Mouse (Mus musculus): ENCODE results near the gene Clint1. TPM values are rescaled to one million over a fixed set of nuclear protein-coding genes. Genes with fewer than 3 reads are reported as not detected.

Clint1 gene
- 23.7 and 25.6 TPM in 2 replicates for polyA plus RNA-seq (2011; ENCODE audit: insufficient read depth, insufficient read length, low replicate concordance, missing spikeins)

- under 1% methylated on average over 57 of the region's 57 CpGs for WGBS
- Histone ChIP-seq H3K27ac (ENCODE audit: control insufficient read depth, insufficient read depth, low read depth, low read length, poor library complexity) (peak within 1 kb of the TSS; percentile 98), H3K4me3 (replicated peaks; ENCODE audit: control insufficient read depth, low read depth, low read length) (peak within 1 kb of the TSS; percentile 97), H3K4me1 (ENCODE audit: control insufficient read depth, insufficient read depth, low read length) (peaks cover 12% of the 10 kb centered on the region)
- no peak for TF ChIP-seq CTCF (IDR thresholded peaks at IDR 0.05; ENCODE audit: control insufficient read depth, insufficient read depth, low read length)
- peak; percentile 79; the same call in 1 of the 2 replicates for TF ChIP-seq POLR2A (IDR thresholded peaks at IDR 0.05; ENCODE audit: borderline replicate concordance, control insufficient read depth, low read depth, low read length)
Measured at GRCm38 (mm10) chr11:45851516-45852123, at the start of gene Clint1. Gene Clint1 (plus strand): TSS chr11:45852051.

- TF ChIP-seq CTCF (IDR thresholded peaks at IDR 0.05; ENCODE audit: control insufficient read depth, insufficient read depth, low read length) (no peak), POLR2A (IDR thresholded peaks at IDR 0.05; ENCODE audit: borderline replicate concordance, control insufficient read depth, low read depth, low read length) (no peak)
- WGBS: 85% methylated on average over 4 of the region's 4 CpGs
- Histone ChIP-seq H3K27ac (ENCODE audit: control insufficient read depth, insufficient read depth, low read depth, low read length, poor library complexity) (no peak overlapping the region), H3K4me3 (replicated peaks; ENCODE audit: control insufficient read depth, low read depth, low read length) (no peak overlapping the region), H3K4me1 (ENCODE audit: control insufficient read depth, insufficient read depth, low read length) (peaks cover 2% of the 10 kb centered on the region; the same call in 1 of the 2 replicates)
Measured at GRCm38 (mm10) chr11:45804068-45804467, 47.8 kb upstream of the Clint1 start.

DNA sequence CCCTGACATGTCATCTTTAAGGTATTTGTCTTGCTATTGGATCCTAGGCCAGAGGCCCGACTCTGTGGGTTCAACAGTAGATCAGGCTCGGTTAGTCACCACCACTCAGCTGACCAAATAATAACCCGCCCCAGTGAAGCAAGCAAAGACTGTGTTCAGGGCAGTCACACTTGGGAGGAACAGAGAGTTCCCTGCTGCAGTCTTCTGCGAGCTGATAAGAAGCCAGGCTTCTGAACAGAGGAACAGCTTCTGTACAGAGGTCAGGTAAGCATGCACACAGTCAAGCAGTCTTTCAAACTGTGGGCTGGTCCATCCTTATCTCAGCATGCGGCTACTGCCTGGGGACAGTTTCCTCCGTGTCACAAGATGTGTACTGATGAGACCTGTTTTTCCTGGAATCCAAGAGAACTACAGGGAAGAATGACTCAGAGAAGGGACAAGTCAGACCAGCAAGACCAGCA lies 46.5 kb upstream of the Clint1 start:
- H3K4me1 ChIP-seq (ENCODE audit: control insufficient read depth, insufficient read depth, low read length): peaks cover 4% of the 10 kb centered on the region; the same call in 1 of the 2 replicates
- 44% methylated on average over 6 of the region's 6 CpGs for WGBS
- no peak for TF ChIP-seq CTCF (IDR thresholded peaks at IDR 0.05; ENCODE audit: control insufficient read depth, insufficient read depth, low read length)
- TF ChIP-seq POLR2A (IDR thresholded peaks at IDR 0.05; ENCODE audit: borderline replicate concordance, control insufficient read depth, low read depth, low read length): no peak
- peak overlapping the region; percentile 24; the same call in 1 of the 2 replicates for H3K27ac ChIP-seq (ENCODE audit: control insufficient read depth, insufficient read depth, low read depth, low read length, poor library complexity)
- no peak overlapping the region for H3K4me3 ChIP-seq (replicated peaks; ENCODE audit: control insufficient read depth, low read depth, low read length)

GRCm38 (mm10) chr11:45805810-45806209 lies 46.0 kb upstream of the Clint1 start:
- TF ChIP-seq CTCF (IDR thresholded peaks at IDR 0.05; ENCODE audit: control insufficient read depth, insufficient read depth, low read length) (no peak), POLR2A (IDR thresholded peaks at IDR 0.05; ENCODE audit: borderline replicate concordance, control insufficient read depth, low read depth, low read length) (no peak)
- no peak overlapping the region for H3K27ac ChIP-seq (ENCODE audit: control insufficient read depth, insufficient read depth, low read depth, low read length, poor library complexity)

DNA sequence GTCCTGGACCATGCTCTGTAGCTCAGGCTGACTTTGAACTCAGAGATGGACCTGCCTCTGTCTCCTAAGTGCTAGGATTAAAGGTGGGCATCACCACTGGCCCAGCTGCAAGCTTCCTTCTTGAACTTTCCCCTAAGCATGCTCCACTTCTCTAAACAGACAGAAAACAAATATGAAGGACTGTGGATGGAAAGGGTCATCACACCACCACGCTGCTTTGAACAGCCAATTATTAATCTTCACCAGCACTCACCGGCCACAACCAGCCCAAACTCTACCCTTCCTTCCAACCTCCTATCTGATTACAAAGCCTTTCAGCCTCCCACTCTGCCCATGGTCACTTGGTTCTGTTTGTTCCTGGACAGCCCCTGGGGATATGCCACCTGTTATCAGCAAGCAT lies 45.6 kb upstream of the Clint1 start:
- no peak overlapping the region for H3K4me3 ChIP-seq (replicated peaks; ENCODE audit: control insufficient read depth, low read depth, low read length)
- H3K27ac ChIP-seq (ENCODE audit: control insufficient read depth, insufficient read depth, low read depth, low read length, poor library complexity): no peak overlapping the region; the same call in 1 of the 2 replicates
- H3K4me1 ChIP-seq (ENCODE audit: control insufficient read depth, insufficient read depth, low read length): peaks cover 4% of the 10 kb centered on the region; the same call in 1 of the 2 replicates

More at GRCm38 (mm10) chr11:45805810-45806209, 46.0 kb upstream of the Clint1 start:
- Histone ChIP-seq H3K4me1 (ENCODE audit: control insufficient read depth, insufficient read depth, low read length) (peaks cover 4% of the 10 kb centered on the region; the same call in 1 of the 2 replicates), H3K4me3 (replicated peaks; ENCODE audit: control insufficient read depth, low read depth, low read length) (no peak overlapping the region)
- 74% methylated on average over 2 of the region's 2 CpGs for whole genome bisulfite sequencing

DNA sequence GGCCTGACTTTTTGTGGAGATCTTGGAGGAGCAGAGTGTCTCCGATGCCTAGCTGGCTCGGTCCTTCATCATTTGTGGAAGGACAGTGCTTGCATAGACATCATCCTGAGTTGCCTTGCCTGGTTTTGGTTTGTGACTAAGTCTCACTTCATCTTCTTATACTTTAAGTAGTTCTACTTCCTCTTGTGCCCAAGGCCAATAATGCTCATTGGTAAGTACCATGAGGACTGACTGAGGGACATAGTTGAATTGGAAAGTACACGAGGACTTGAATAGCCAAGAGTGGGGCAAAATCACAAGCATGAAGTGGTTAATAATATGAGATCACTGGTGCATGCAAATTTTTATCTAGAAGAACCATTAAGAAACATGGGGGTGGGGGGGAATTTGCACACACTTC lies 45.0 kb upstream of the Clint1 start:
- Histone ChIP-seq H3K4me1 (ENCODE audit: control insufficient read depth, insufficient read depth, low read length) (peaks cover 4% of the 10 kb centered on the region; the same call in 1 of the 2 replicates), H3K4me3 (replicated peaks; ENCODE audit: control insufficient read depth, low read depth, low read length) (no peak overlapping the region), H3K27ac (ENCODE audit: control insufficient read depth, insufficient read depth, low read depth, low read length, poor library complexity) (peak overlapping the region; percentile 40; the same call in 1 of the 2 replicates)
- TF ChIP-seq CTCF (IDR thresholded peaks at IDR 0.05; ENCODE audit: control insufficient read depth, insufficient read depth, low read length): no peak
- no peak for TF ChIP-seq POLR2A (IDR thresholded peaks at IDR 0.05; ENCODE audit: borderline replicate concordance, control insufficient read depth, low read depth, low read length)
- 63% methylated on average over 3 of the region's 3 CpGs for WGBS

More for the DNA sequence above, 45.6 kb upstream of the Clint1 start:
- TF ChIP-seq CTCF (IDR thresholded peaks at IDR 0.05; ENCODE audit: control insufficient read depth, insufficient read depth, low read length) (no peak), POLR2A (IDR thresholded peaks at IDR 0.05; ENCODE audit: borderline replicate concordance, control insufficient read depth, low read depth, low read length) (no peak)
- WGBS: 74% methylated on average over 2 of the region's 2 CpGs

DNA sequence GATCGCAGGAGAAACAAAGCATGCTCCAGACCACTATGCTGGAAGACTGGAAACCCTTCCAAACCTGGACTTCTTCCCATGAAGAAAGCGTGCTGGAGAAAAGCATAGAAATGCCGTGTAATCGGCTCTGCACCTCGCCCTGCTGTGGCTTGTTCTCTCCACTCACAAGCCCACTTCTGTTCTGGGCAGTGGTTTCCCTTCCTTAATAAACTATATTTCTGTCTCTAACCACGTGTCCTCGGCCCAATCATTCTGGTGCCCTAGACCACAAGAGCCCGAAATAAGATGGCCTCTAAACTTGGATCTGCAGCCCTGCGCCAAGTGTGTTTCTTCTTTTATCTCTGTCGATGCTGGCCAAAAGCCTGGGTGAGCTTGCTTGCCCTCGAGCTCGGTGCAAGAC lies 44.0 kb upstream of the Clint1 start:
- WGBS: 27% methylated on average over 12 of the region's 12 CpGs
- no peak overlapping the region for H3K4me3 ChIP-seq (replicated peaks; ENCODE audit: control insufficient read depth, low read depth, low read length)
- peak overlapping the region; percentile 15; the same call in 1 of the 2 replicates for H3K27ac ChIP-seq (ENCODE audit: control insufficient read depth, insufficient read depth, low read depth, low read length, poor library complexity)
- peaks cover 4% of the 10 kb centered on the region; the same call in 1 of the 2 replicates for H3K4me1 ChIP-seq (ENCODE audit: control insufficient read depth, insufficient read depth, low read length)
- TF ChIP-seq POLR2A (IDR thresholded peaks at IDR 0.05; ENCODE audit: borderline replicate concordance, control insufficient read depth, low read depth, low read length) (no peak), CTCF (IDR thresholded peaks at IDR 0.05; ENCODE audit: control insufficient read depth, insufficient read depth, low read length) (no peak)

DNA sequence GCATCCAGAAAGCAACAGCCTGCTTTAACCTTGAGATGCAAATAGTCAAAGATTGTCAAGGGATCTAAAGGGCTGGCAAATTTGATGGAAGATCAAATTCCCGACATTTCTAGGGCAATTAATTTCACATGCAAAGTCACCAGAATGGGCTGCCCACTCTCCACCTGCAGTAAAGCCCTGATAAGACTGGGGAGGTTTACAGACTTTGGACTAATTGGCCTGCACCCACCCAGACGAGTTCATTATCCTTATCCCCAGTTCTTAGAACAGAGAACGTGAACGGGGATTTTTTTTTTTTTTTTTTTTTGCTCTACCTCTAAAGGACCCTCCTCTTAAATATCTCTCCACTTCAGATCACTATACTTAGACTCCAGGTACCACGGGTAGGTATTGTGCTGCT lies 42.4 kb upstream of the Clint1 start:
- TF ChIP-seq CTCF (IDR thresholded peaks at IDR 0.05; ENCODE audit: control insufficient read depth, insufficient read depth, low read length) (no peak), POLR2A (IDR thresholded peaks at IDR 0.05; ENCODE audit: borderline replicate concordance, control insufficient read depth, low read depth, low read length) (no peak)
- Histone ChIP-seq H3K4me3 (replicated peaks; ENCODE audit: control insufficient read depth, low read depth, low read length) (no peak overlapping the region), H3K27ac (ENCODE audit: control insufficient read depth, insufficient read depth, low read depth, low read length, poor library complexity) (no peak overlapping the region), H3K4me1 (ENCODE audit: control insufficient read depth, insufficient read depth, low read length) (peaks cover 4% of the 10 kb centered on the region; the same call in 1 of the 2 replicates)
- 53% methylated on average over 5 of the region's 5 CpGs for WGBS

Data from bone marrow, adult 2 months (tissue).